Mouse (Mus musculus): ENCODE measurements around the gene Ric1. TPM values are rescaled to one million over a fixed set of nuclear protein-coding genes. Genes with fewer than 3 reads are reported as not detected.
"Not testable (repeated sequence)": the region's sequence is repeated elsewhere in the genome, so short reads cannot be mapped to it uniquely, and the experiment has no call there.

Ric1 gene
- polyA plus RNA-seq, 1 experiment: 5.2 TPM

DNA sequence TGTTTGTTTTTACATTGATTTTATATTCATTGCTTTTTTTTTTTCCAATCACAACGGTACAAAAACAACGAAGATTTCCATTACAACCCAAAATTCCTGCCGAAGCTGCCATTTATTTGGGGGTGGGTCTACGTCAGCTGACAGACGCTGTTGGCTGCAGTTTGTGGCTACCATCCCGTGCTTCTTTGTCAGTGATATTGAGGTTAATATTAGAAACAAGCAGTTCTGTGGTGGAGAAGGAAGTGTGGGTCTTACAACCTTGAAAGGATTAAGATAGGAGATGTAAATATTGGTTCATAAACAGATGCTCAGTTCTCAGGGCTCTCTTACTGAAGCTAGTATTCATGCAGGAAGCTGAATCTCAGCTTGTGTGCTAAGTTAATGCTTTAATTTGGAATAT lies 61.7 kb downstream of the Ric1 start:
- Histone ChIP-seq H3K36me3 (ENCODE audit: control insufficient read depth, insufficient read depth, low read length) (peaks cover 2% of the 10 kb centered on the region), H3K4me1 (ENCODE audit: control insufficient read depth, insufficient read depth, low read length) (no peaks in the 10 kb centered on the region), H3K27ac (ENCODE audit: control insufficient read depth, insufficient read depth, low read depth, low read length) (no peak overlapping the region), H3K4me3 (ENCODE audit: control insufficient read depth, low read depth, low read length) (no peak overlapping the region), H3K27me3 (ENCODE audit: control insufficient read depth, insufficient read depth, low read length) (no peaks in the 10 kb centered on the region)
- TF ChIP-seq POLR2A (IDR thresholded peaks at IDR 0.05; ENCODE audit: control insufficient read depth, low read depth, low read length) (no peak), CTCF (IDR thresholded peaks at IDR 0.05; ENCODE audit: control insufficient read depth, insufficient read depth, insufficient replicate concordance, low read depth, low read length) (no peak)

DNA sequence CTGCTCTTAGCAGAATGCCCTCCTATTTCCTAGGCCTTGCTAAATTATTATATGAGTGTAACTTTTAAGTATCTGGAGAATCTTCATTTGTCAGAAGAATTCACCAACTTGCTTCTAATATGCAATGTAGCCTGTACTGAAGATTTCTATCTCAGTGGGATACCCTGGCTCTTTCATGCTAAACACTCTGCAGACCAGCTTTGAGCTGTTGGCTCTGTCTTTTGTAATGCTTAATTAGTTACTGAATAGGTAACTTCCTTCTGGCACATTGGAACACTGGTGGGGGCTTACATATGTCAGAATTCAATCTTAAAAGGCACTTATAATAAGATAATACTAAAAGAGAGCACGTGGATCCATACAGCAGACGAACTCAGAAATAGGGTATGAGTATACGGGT lies 71.7 kb downstream of the Ric1 start:
- H3K36me3 ChIP-seq (ENCODE audit: control insufficient read depth, insufficient read depth, low read length); H3K27me3 ChIP-seq (ENCODE audit: control insufficient read depth, insufficient read depth, low read length): not testable (repeated sequence)

DNA sequence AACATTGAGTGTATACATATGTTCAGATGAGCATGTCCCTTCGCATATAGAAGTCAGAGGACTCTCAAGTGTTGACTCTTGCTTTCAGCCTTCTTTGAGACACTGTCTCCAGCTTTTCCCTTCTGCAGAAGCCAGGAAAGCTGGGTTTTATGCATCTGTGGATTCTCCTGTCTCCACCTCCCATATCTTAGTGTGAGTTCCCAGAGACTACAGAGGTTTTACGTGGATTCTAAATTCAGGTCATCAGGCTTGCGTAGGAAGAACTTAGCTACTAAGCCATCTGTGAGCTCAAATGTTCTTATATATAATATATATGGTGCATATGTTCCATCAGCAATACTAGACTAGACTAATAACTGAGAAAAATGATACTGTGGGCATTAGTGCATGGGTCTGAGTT lies 74.2 kb downstream of the Ric1 start:
- H3K27me3 ChIP-seq (ENCODE audit: control insufficient read depth, insufficient read depth, low read length): no peaks in the 10 kb centered on the region
- H3K36me3 ChIP-seq (ENCODE audit: control insufficient read depth, insufficient read depth, low read length): peaks cover 1% of the 10 kb centered on the region; the same call in 1 of the 2 replicates
- no peak overlapping the region for H3K4me3 ChIP-seq (ENCODE audit: control insufficient read depth, low read depth, low read length)
- no peak overlapping the region for H3K27ac ChIP-seq (ENCODE audit: control insufficient read depth, insufficient read depth, low read depth, low read length)
- no peaks in the 10 kb centered on the region for H3K4me1 ChIP-seq (ENCODE audit: control insufficient read depth, insufficient read depth, low read length)
- TF ChIP-seq CTCF (IDR thresholded peaks at IDR 0.05; ENCODE audit: control insufficient read depth, insufficient read depth, insufficient replicate concordance, low read depth, low read length): no peak
- no peak for TF ChIP-seq POLR2A (IDR thresholded peaks at IDR 0.05; ENCODE audit: control insufficient read depth, low read depth, low read length)

More for the DNA sequence above, 71.7 kb downstream of the Ric1 start:
- not testable (repeated sequence) for H3K4me3 ChIP-seq (ENCODE audit: control insufficient read depth, low read depth, low read length); H3K27ac ChIP-seq (ENCODE audit: control insufficient read depth, insufficient read depth, low read depth, low read length); H3K4me1 ChIP-seq (ENCODE audit: control insufficient read depth, insufficient read depth, low read length)

DNA sequence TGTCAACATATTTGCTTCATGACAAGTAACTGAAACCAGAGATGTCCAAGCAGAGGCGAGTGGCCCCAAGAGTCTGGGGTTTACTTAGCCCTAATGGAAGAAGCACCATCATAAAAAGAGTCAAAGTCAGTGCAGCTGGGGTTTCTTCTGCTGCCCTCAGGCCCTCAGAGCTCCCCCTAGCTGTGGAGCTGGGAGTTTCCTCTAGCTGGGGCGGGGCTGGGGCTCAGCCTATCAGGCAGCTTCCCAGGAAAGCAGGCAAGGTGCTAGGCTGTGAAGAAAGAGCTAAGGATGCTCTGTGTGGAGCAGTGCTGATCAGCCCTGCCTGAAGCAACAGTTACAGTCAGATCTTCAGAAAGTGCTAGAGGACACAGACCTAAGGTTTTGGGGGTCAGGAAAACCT lies 74.9 kb downstream of the Ric1 start:
- Histone ChIP-seq H3K27me3 (ENCODE audit: control insufficient read depth, insufficient read depth, low read length) (no peaks in the 10 kb centered on the region), H3K4me3 (ENCODE audit: control insufficient read depth, low read depth, low read length) (no peak overlapping the region), H3K4me1 (ENCODE audit: control insufficient read depth, insufficient read depth, low read length) (no peaks in the 10 kb centered on the region), H3K27ac (ENCODE audit: control insufficient read depth, insufficient read depth, low read depth, low read length) (no peak overlapping the region), H3K36me3 (ENCODE audit: control insufficient read depth, insufficient read depth, low read length) (peaks cover 1% of the 10 kb centered on the region; the same call in 1 of the 2 replicates)
- TF ChIP-seq POLR2A (IDR thresholded peaks at IDR 0.05; ENCODE audit: control insufficient read depth, low read depth, low read length): no peak
- peak; percentile 21; the same call in 1 of the 2 replicates for TF ChIP-seq CTCF (IDR thresholded peaks at IDR 0.05; ENCODE audit: control insufficient read depth, insufficient read depth, insufficient replicate concordance, low read depth, low read length)

DNA sequence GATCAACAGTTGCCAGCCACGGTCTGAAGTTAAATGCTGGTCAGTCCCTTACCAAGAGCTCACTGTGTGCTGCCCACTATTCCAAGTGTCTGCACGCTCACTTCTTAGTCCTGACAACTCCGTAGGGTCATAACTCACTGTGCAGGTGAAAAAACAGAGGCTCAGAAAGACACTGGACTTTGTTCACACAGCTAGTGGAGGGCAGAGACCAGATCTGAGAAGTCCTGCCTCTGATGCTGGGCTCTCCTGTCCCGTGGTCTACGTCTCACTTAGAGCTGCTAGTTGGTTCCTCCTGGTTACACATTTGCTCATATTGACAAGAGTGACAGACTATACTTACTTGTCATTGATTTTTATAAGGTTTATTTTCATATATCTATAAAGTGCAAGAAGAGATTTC lies 76.9 kb downstream of the Ric1 start:
- H3K27me3 ChIP-seq (ENCODE audit: control insufficient read depth, insufficient read depth, low read length): no peaks in the 10 kb centered on the region
- peaks cover 1% of the 10 kb centered on the region; the same call in 1 of the 2 replicates for H3K36me3 ChIP-seq (ENCODE audit: control insufficient read depth, insufficient read depth, low read length)
- no peak overlapping the region for H3K4me3 ChIP-seq (ENCODE audit: control insufficient read depth, low read depth, low read length)
- H3K27ac ChIP-seq (ENCODE audit: control insufficient read depth, insufficient read depth, low read depth, low read length): no peak overlapping the region
- TF ChIP-seq CTCF (IDR thresholded peaks at IDR 0.05; ENCODE audit: control insufficient read depth, insufficient read depth, insufficient replicate concordance, low read depth, low read length) (no peak), POLR2A (IDR thresholded peaks at IDR 0.05; ENCODE audit: control insufficient read depth, low read depth, low read length) (no peak)
- no peaks in the 10 kb centered on the region for H3K4me1 ChIP-seq (ENCODE audit: control insufficient read depth, insufficient read depth, low read length)

DNA sequence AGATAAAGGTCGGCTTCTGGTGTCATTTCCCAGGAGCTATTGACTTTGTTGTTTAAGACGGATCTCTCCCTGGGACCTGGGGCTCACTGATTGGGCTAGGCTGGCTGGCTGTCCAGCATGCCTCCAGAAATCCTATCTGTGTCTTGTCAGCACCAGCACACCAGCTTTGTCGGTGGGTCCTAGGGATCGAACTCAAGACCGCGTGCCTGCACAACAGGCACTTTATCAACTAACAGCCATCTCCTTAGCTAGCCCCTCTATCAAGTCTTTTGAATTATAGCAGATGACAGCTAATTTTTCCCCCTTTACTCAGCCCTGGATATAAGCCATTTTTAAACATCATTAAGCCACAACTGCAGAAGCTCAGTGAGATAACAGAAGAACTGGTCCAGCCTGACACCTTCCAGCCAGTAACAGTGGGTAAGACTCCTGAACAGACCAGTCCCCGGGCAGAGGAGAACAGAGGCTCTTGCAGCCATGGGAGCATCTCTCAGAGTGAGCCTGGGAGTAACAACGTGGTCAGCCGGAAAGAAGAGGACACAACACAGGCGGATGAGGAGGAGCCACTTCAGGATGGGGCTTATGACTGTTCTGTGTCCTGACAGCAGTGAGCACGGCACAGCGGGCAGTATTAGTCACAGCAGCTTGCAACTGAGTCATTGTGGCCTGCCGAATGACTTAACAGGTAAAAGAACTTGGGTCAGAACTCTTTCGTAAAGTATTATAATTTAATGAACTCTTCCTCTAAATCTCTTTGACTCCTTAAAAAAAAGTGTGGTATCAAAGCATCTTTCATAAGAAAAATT lies 81.7 kb downstream of the Ric1 start:
- Histone ChIP-seq H3K27me3 (ENCODE audit: control insufficient read depth, insufficient read depth, low read length) (no peaks in the 10 kb centered on the region), H3K4me3 (ENCODE audit: control insufficient read depth, low read depth, low read length) (no peak overlapping the region), H3K27ac (ENCODE audit: control insufficient read depth, insufficient read depth, low read depth, low read length) (no peak overlapping the region), H3K4me1 (ENCODE audit: control insufficient read depth, insufficient read depth, low read length) (no peaks in the 10 kb centered on the region), H3K36me3 (ENCODE audit: control insufficient read depth, insufficient read depth, low read length) (peaks cover 1% of the 10 kb centered on the region)
- TF ChIP-seq POLR2A (IDR thresholded peaks at IDR 0.05; ENCODE audit: control insufficient read depth, low read depth, low read length): no peak
- no peak for TF ChIP-seq CTCF (IDR thresholded peaks at IDR 0.05; ENCODE audit: control insufficient read depth, insufficient read depth, insufficient replicate concordance, low read depth, low read length)

DNA sequence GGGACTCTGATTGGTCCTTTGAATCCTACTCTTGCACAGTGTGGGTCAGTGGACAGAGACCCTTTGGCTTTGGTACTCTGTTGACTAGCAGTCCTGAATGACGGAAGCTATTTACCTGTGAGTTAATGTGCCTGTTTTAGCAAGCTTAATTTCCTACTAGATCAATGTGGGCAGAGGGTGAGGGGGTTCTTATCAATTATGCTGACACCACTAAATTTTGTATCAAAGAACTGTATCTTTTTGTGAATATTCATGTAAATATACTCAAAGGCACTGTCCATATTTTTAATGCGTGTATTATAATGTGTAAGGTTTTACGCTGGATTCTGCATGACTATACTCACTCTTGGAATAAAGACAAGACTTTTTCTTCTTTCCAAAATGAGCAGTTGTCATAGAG lies 82.6 kb downstream of the Ric1 start:
- Histone ChIP-seq H3K4me3 (ENCODE audit: control insufficient read depth, low read depth, low read length) (no peak overlapping the region), H3K27me3 (ENCODE audit: control insufficient read depth, insufficient read depth, low read length) (no peaks in the 10 kb centered on the region), H3K4me1 (ENCODE audit: control insufficient read depth, insufficient read depth, low read length) (no peaks in the 10 kb centered on the region), H3K27ac (ENCODE audit: control insufficient read depth, insufficient read depth, low read depth, low read length) (no peak overlapping the region), H3K36me3 (ENCODE audit: control insufficient read depth, insufficient read depth, low read length) (peaks cover 1% of the 10 kb centered on the region)
- TF ChIP-seq POLR2A (IDR thresholded peaks at IDR 0.05; ENCODE audit: control insufficient read depth, low read depth, low read length): no peak
- no peak for TF ChIP-seq CTCF (IDR thresholded peaks at IDR 0.05; ENCODE audit: control insufficient read depth, insufficient read depth, insufficient replicate concordance, low read depth, low read length)

All from testis, adult 2 months (tissue).